Mouse (Mus musculus): ENCODE measurements around the gene Glyat. TPM values are rescaled to one million over a fixed set of nuclear protein-coding genes. Genes with fewer than 3 reads are reported as not detected.

Glyat gene
- total RNA-seq (2021), result not detected
- polyA plus RNA-seq (2012; rRNA removed), result 0.20 TPM in 1 of 2 replicates, not detected in the other
- long read RNA-seq, result 0 reads

DNA sequence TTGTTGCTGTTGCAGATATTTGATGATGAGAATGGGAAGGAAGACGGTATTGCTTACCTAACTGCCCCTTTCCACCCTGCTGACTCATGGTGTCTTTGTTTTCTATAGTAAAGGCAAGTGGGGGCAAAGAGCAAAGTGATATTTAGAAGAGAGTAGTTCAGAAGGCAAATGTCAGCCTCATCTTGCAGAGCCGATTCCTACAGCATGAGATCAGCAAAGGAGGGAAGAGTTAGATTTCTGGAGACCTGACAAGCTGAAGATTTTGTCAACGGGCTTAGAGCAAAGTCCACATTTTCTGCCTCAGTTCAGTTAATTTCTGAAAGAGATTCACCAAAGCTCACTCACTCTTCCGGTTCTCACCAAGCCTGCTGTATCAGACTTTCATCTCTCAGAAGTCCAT, at the start of gene Glyat:
Gene Glyat (plus strand): TSS at position 133 of the 400 bp plus-strand sequence.
- Histone ChIP-seq H3K4me1 (ENCODE audit: control insufficient read depth, insufficient read depth, low read length) (no peaks in the 10 kb centered on the region), H3K9ac (ENCODE audit: low read depth, low read length) (no peak within 1 kb of the TSS), H3K36me3 (ENCODE audit: control insufficient read depth, insufficient read depth, low read length) (no peaks in the 10 kb centered on the region), H3K27ac (no peak within 1 kb of the TSS), H3K79me2 (replicated peaks; ENCODE audit: control insufficient read depth, insufficient read depth, low read length) (no peaks in the 10 kb centered on the region), H3K4me3 (no peak within 1 kb of the TSS), H3K27me3 (ENCODE audit: control insufficient read depth, insufficient read depth, low read length) (no peaks in the 10 kb centered on the region)
- TF ChIP-seq CTCF (IDR thresholded peaks at IDR 0.05) (no peak), EP300 (IDR thresholded peaks at IDR 0.05; ENCODE audit: insufficient read depth, low read depth, low read length) (no peak), POLR2A (IDR thresholded peaks at IDR 0.05; ENCODE audit: insufficient read depth, low read depth, low read length) (no peak)
- DNase-seq, result no peak
- intact Hi-C loops (cut with DNase I), result no loop called here
- 54% methylated on average over 4 of the region's 4 CpGs for WGBS

DNA sequence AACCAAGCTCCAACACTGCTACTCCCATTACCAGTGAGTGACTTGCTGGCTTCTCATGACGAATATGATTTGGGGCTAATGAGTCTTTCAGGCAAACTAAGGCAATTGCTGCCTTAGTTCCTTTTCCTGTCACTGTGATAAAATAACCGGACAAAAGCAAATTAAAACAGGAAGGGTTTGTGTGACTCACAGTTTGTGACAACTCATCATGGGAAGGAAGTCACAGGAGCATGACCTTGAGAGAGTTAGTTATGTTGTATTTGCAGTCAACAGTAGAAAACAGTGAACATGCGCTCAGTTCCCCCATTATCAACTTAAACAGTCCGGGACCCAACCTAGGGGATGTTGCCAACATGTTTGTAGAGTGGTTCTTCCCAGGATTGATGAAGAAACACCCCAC, 47.8 kb upstream of the Glyat start:
- Histone ChIP-seq H3K36me3 (ENCODE audit: control insufficient read depth, insufficient read depth, low read length) (peaks cover 18% of the 10 kb centered on the region), H3K4me3 (no peak overlapping the region), H3K27ac (peak overlapping the region; percentile 58), H3K79me2 (replicated peaks; ENCODE audit: control insufficient read depth, insufficient read depth, low read length) (no peaks in the 10 kb centered on the region), H3K4me1 (ENCODE audit: control insufficient read depth, insufficient read depth, low read length) (peaks cover 2% of the 10 kb centered on the region), H3K27me3 (ENCODE audit: control insufficient read depth, insufficient read depth, low read length) (no peaks in the 10 kb centered on the region), H3K9ac (ENCODE audit: low read depth, low read length) (no peak overlapping the region)
- peak in 1 of 2 experiments; percentile 21 for DNase-seq
- intact Hi-C loops (cut with DNase I), result no loop called here
- WGBS, result 32% methylated on average over 4 of the region's 4 CpGs
- TF ChIP-seq CTCF (IDR thresholded peaks at IDR 0.05) (no peak), POLR2A (IDR thresholded peaks at IDR 0.05; ENCODE audit: insufficient read depth, low read depth, low read length) (no peak), EP300 (IDR thresholded peaks at IDR 0.05; ENCODE audit: insufficient read depth, low read depth, low read length) (no peak)

DNA sequence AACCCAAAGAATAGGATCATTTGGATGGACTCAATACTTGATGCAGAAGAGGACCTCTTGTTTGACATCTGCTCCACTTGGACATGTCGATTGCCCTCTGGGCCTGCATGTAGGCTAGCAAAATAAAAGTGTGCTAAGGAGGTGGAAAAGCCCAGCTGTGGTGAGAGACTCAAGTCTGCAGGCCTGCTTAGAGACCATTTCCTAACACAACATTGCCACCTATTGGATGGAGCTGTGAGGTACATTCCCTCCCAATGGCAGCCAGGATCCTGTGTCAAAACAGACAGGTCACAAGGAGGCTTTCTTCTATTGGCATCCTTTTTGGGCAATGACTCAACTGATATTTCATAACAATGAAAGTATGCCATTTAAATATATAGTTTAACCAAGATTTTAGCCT, 41.2 kb upstream of the Glyat start:
- intact Hi-C loops (cut with DNase I), result loop anchor here (1.0 to 10.0 kb wide), 6 partner anchors 19 to 205 kb away; partner anchors contain the start of genes Lpxn and Zfp91
- Histone ChIP-seq H3K27ac (no peak overlapping the region), H3K9ac (ENCODE audit: low read depth, low read length) (no peak overlapping the region), H3K79me2 (replicated peaks; ENCODE audit: control insufficient read depth, insufficient read depth, low read length) (no peaks in the 10 kb centered on the region), H3K4me3 (no peak overlapping the region), H3K4me1 (ENCODE audit: control insufficient read depth, insufficient read depth, low read length) (no peaks in the 10 kb centered on the region; the same call in none of the 2 replicates), H3K27me3 (ENCODE audit: control insufficient read depth, insufficient read depth, low read length) (no peaks in the 10 kb centered on the region), H3K36me3 (ENCODE audit: control insufficient read depth, insufficient read depth, low read length) (peaks cover 2% of the 10 kb centered on the region)
- peak; percentile 94 for TF ChIP-seq EP300 (IDR thresholded peaks at IDR 0.05; ENCODE audit: insufficient read depth, low read depth, low read length)
- no peak for TF ChIP-seq POLR2A (IDR thresholded peaks at IDR 0.05; ENCODE audit: insufficient read depth, low read depth, low read length)
- TF ChIP-seq CTCF (IDR thresholded peaks at IDR 0.05), result peak; percentile 98
- peak; percentile 62 to 69 for DNase-seq
- WGBS, result 0% methylated on average over 1 of the region's 1 CpGs

DNA sequence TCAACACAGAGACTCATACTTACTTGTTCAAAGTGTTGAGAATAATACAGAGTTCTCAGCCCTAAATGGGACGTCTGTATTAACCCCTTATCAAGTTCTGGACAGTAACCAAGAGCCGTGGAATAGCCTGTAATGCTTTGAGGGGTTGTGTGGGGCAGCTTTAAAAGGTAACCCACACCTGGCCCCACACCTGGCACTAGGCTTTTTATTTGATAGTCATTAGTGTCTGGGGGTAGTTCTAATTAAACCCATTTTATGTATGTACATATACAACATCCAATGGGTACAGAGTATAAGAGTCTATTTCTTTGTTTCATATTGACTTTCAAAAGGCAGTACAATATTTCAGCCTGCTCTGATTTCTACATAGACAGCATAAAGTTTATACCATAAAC, 38.0 kb upstream of the Glyat start:
- Histone ChIP-seq H3K36me3 (ENCODE audit: control insufficient read depth, insufficient read depth, low read length) (no peaks in the 10 kb centered on the region), H3K4me3 (no peak overlapping the region), H3K27me3 (ENCODE audit: control insufficient read depth, insufficient read depth, low read length) (no peaks in the 10 kb centered on the region), H3K4me1 (ENCODE audit: control insufficient read depth, insufficient read depth, low read length) (no peaks in the 10 kb centered on the region; the same call in none of the 2 replicates), H3K9ac (ENCODE audit: low read depth, low read length) (no peak overlapping the region), H3K79me2 (replicated peaks; ENCODE audit: control insufficient read depth, insufficient read depth, low read length) (no peaks in the 10 kb centered on the region), H3K27ac (no peak overlapping the region)
- TF ChIP-seq EP300 (IDR thresholded peaks at IDR 0.05; ENCODE audit: insufficient read depth, low read depth, low read length) (no peak), POLR2A (IDR thresholded peaks at IDR 0.05; ENCODE audit: insufficient read depth, low read depth, low read length) (no peak), CTCF (IDR thresholded peaks at IDR 0.05) (no peak)
- intact Hi-C loops (cut with DNase I), result loop anchor here (10.0 kb wide), 1 partner anchor 160 kb away; no protein-coding TSS in a partner anchor
- WGBS, result 45% methylated on average over 2 of the region's 2 CpGs
- DNase-seq, result no peak

DNA sequence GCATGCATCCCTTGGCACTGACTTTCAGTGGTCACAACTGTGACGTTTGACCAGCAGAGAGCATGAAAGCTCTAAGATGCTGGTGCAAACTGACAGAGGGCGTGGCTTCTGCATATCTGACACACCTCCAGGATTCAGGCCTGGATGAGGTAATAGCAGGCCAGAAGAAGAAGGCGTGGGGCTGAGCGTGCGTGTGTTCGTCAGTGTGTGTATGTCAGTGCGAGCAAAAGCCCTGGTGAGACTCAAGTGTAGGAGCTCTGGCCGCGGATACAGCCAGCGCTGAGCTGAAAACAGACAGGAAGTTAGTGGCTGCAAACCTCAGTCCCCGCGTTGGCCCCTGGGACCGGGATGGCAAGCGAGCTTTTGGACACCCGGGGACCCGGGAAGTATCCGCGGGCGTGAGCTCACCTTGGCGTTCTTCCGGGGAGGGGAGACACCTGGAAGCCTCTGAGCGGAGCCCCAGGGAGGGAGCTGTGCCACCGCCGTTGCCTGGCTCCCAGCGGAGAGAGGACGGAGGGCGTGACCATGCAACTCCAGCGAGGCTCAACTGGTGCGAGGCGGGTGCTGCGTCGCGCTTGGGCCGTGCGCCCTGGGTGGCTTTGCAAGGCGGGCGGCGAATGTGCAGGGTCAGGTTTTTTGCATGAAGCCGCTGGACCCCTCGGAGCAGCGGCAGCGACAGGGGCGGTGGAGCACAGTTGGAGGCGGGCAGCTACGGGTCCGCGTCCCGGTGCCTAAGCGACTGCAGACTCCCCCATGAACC, 37.4 kb upstream of the Glyat start:
- Histone ChIP-seq H3K27ac (no peak overlapping the region), H3K27me3 (ENCODE audit: control insufficient read depth, insufficient read depth, low read length) (no peaks in the 10 kb centered on the region), H3K36me3 (ENCODE audit: control insufficient read depth, insufficient read depth, low read length) (no peaks in the 10 kb centered on the region), H3K4me1 (ENCODE audit: control insufficient read depth, insufficient read depth, low read length) (no peaks in the 10 kb centered on the region; the same call in none of the 2 replicates), H3K4me3 (peak overlapping the region; percentile 56), H3K79me2 (replicated peaks; ENCODE audit: control insufficient read depth, insufficient read depth, low read length) (no peaks in the 10 kb centered on the region), H3K9ac (ENCODE audit: low read depth, low read length) (peak overlapping the region; percentile 60)
- DNase-seq, result peak; percentile 57 to 63
- intact Hi-C loops (cut with DNase I), result loop anchor here (10.0 kb wide), 1 partner anchor 161 kb away; no protein-coding TSS in a partner anchor
- under 1% methylated on average over 49 of the region's 49 CpGs for WGBS
- TF ChIP-seq CTCF (IDR thresholded peaks at IDR 0.05) (peak; percentile 40), EP300 (IDR thresholded peaks at IDR 0.05; ENCODE audit: insufficient read depth, low read depth, low read length) (no peak), POLR2A (IDR thresholded peaks at IDR 0.05; ENCODE audit: insufficient read depth, low read depth, low read length) (no peak)
